Mouse (Mus musculus) small intestine, adult 2 months (tissue): Measurements from ENCODE around the gene Mpped1. TPM values are rescaled to one million over a fixed set of nuclear protein-coding genes. Genes with fewer than 3 reads are reported as not detected.

Source experiments
- H3K27ac ChIP-seq: fragments of 200-500 bp; 2 replicates; pipeline ENCODE4 v1.5.1; 2012; ENCODE audit warnings: low read depth, low read length, control low read depth, inconsistent platforms; ENCODE audit not compliant: insufficient read depth
- H3K27me3 ChIP-seq: fragments of 200-500 bp; 2 replicates; pipeline ENCODE4 v1.6.1; 2012; ENCODE audit warnings: mild to moderate bottlenecking, moderate library complexity, low read length, inconsistent platforms; ENCODE audit not compliant: control insufficient read depth, insufficient read depth
- H3K36me3 ChIP-seq: fragments of 200-500 bp; 2 replicates; pipeline ENCODE4 v1.6.1; 2012; ENCODE audit warnings: mild to moderate bottlenecking, low read length, control low read depth, inconsistent platforms; ENCODE audit not compliant: control insufficient read depth, insufficient read depth
- H3K4me1 ChIP-seq: fragments of 200-500 bp; 2 replicates; pipeline ENCODE4 v1.6.1; 2012; ENCODE audit warnings: low read length, inconsistent platforms, mixed read lengths; ENCODE audit not compliant: control insufficient read depth, insufficient read depth, insufficient read length
- H3K4me3 ChIP-seq: fragments of 200-500 bp; 2 replicates; pipeline ENCODE4 v1.5.1; 2012; ENCODE audit warnings: low read depth, mild to moderate bottlenecking, control low read depth, inconsistent platforms, low read length, moderate library complexity
- CTCF ChIP-seq: fragments of 200-500 bp; IDR thresholded peaks from 2 replicates; pipeline ENCODE4 v1.5.1; 2012; ENCODE audit warnings: low read depth, mild to moderate bottlenecking, control low read depth, inconsistent platforms, low read length, moderate library complexity, mixed read lengths; ENCODE audit not compliant: insufficient replicate concordance, insufficient read length; ENCODE audit errors: extremely low read depth
- POLR2A ChIP-seq: fragments of 200-500 bp; IDR thresholded peaks from 2 replicates; pipeline ENCODE4 v1.6.1; 2012; ENCODE audit warnings: low read depth, mild to moderate bottlenecking, control low read depth, inconsistent platforms, low read length, moderate library complexity
- WGBS: fragments of 180-500 bp; shearing (Covaris S2); methylation state at CpG from one replicate; pipeline ENCODE4 v1.1.7; 2018; 5-methylcytosine and 5-hydroxymethylcytosine counted together
- polyA plus RNA-seq: library from polyadenylated mRNA; depleted of rRNA; stranded (reverse); fragments of >200 nt; gene quantifications from 2 replicates; pipeline ENCODE4 v1.2.3, GENCODE M21; 2012

Mpped1 gene
- polyA plus RNA-seq, 1 experiment = not detected

- Histone ChIP-seq H3K27me3 (no peaks in the 10 kb centered on the region), H3K4me1 (no peaks in the 10 kb centered on the region), H3K36me3 (no peaks in the 10 kb centered on the region), H3K27ac (no peak overlapping the region), H3K4me3 (no peak overlapping the region)
- TF ChIP-seq CTCF = peak; percentile 54; the same call in 1 of the 2 replicates
- TF ChIP-seq POLR2A = no peak
- WGBS = 8% methylated on average over 10 of the region's 10 CpGs
Observed at GRCm38 (mm10) chr15:83760683-83761082, 18.6 kb upstream of the Mpped1 start.

- WGBS = 79% methylated on average over 13 of the region's 13 CpGs
- Histone ChIP-seq H3K27me3 (no peaks in the 10 kb centered on the region), H3K4me1 (no peaks in the 10 kb centered on the region), H3K4me3 (no peak overlapping the region), H3K27ac (no peak overlapping the region), H3K36me3 (no peaks in the 10 kb centered on the region)
- TF ChIP-seq CTCF (no peak), POLR2A (no peak)
Observed at GRCm38 (mm10) chr15:83761512-83761911, 17.8 kb upstream of the Mpped1 start.

GRCm38 (mm10) chr15:83765388-83766029, 13.8 kb upstream of the Mpped1 start:
- H3K27me3 ChIP-seq = no peaks in the 10 kb centered on the region
- WGBS = 40% methylated on average over 6 of the region's 6 CpGs
- no peak overlapping the region for H3K27ac ChIP-seq
- TF ChIP-seq CTCF = no peak
- TF ChIP-seq POLR2A = no peak
- H3K36me3 ChIP-seq = no peaks in the 10 kb centered on the region
- H3K4me1 ChIP-seq = no peaks in the 10 kb centered on the region
- no peak overlapping the region for H3K4me3 ChIP-seq

- no peaks in the 10 kb centered on the region for H3K36me3 ChIP-seq
Observed at GRCm38 (mm10) chr15:83771346-83772053, 7.8 kb upstream of the Mpped1 start.

GRCm38 (mm10) chr15:83772460-83772859, 6.8 kb upstream of the Mpped1 start:
- no peaks in the 10 kb centered on the region for H3K27me3 ChIP-seq
- H3K4me3 ChIP-seq = no peak overlapping the region
- WGBS = 48% methylated on average over 5 of the region's 5 CpGs
- H3K36me3 ChIP-seq = no peaks in the 10 kb centered on the region
- H3K27ac ChIP-seq = no peak overlapping the region
- H3K4me1 ChIP-seq = no peaks in the 10 kb centered on the region
- no peak for TF ChIP-seq CTCF
- no peak for TF ChIP-seq POLR2A

More at GRCm38 (mm10) chr15:83771346-83772053, 7.8 kb upstream of the Mpped1 start:
- H3K27ac ChIP-seq = no peak overlapping the region
- no peaks in the 10 kb centered on the region for H3K27me3 ChIP-seq
- no peaks in the 10 kb centered on the region for H3K4me1 ChIP-seq
- no peak for TF ChIP-seq CTCF
- TF ChIP-seq POLR2A = no peak
- 77% methylated on average over 8 of the region's 8 CpGs for WGBS
- H3K4me3 ChIP-seq = no peak overlapping the region

- H3K27ac ChIP-seq = no peak overlapping the region
- 80% methylated on average over 4 of the region's 4 CpGs for WGBS
- no peaks in the 10 kb centered on the region for H3K27me3 ChIP-seq
- TF ChIP-seq POLR2A = no peak
- TF ChIP-seq CTCF = no peak
- H3K4me1 ChIP-seq = no peaks in the 10 kb centered on the region
- H3K4me3 ChIP-seq = no peak overlapping the region
- no peaks in the 10 kb centered on the region for H3K36me3 ChIP-seq
Observed at GRCm38 (mm10) chr15:83772953-83773352, 6.3 kb upstream of the Mpped1 start.

GRCm38 (mm10) chr15:83774922-83775321, 4.3 kb upstream of the Mpped1 start:
- Histone ChIP-seq H3K4me1 (no peaks in the 10 kb centered on the region), H3K36me3 (no peaks in the 10 kb centered on the region), H3K27ac (no peak overlapping the region), H3K27me3 (peaks cover 6% of the 10 kb centered on the region; the same call in 1 of the 2 replicates), H3K4me3 (no peak overlapping the region)
- no peak for TF ChIP-seq POLR2A
- TF ChIP-seq CTCF = no peak
- 57% methylated on average over 4 of the region's 4 CpGs for WGBS
